Mouse (Mus musculus): Measurements from ENCODE around the gene Timm22. TPM values are rescaled to one million over a fixed set of nuclear protein-coding genes. Genes with fewer than 3 reads are reported as not detected.

Gene Timm22
- total RNA-seq, 2 experiments from 2014 or later, result 38.6 to 46.2 TPM

DNA sequence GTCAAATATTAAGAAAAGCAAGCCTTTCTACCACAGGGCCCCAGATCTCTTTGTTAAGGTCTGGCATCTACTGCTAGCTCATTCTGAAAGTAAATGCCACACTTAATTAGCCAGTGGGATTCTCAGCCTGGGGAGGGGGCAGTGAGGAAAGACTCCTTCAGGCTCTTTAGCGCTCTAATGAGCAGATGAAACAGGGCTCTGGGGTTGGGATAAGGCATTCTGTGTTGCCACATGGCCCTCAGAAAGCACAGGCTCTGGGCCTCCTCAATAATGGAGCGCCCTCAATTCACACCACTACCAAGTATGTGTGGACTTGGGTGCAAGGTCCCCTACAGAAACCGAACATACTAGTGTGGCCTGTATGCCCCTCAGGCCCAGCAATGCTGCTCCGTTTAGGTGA lies 21.7 kb upstream of the Timm22 start:
- DNase-seq, result no peak
- intact Hi-C loops (cut with DNase I; ENCODE audit: low total_unique reads), result no loop called here

DNA sequence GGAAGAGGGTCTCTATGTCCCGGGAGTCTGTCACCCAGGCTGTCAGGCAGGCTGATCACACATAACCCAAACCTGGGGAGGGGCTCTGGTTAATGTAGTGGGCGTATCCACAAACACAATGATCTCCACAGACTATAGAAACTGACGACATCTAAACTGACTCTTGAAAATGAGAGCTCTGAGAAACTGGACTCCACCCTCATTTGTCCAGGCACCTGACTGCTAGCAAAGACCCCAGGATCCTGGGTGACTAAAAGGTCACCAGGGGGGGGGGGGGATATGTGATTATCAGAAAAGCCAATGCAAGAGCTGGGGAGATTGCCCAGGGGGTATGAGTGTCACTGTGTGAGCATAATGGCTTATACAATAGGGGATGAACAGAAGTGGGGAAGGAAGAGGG lies 21.0 kb upstream of the Timm22 start:
- intact Hi-C loops (cut with DNase I; ENCODE audit: low total_unique reads), result no loop called here

DNA sequence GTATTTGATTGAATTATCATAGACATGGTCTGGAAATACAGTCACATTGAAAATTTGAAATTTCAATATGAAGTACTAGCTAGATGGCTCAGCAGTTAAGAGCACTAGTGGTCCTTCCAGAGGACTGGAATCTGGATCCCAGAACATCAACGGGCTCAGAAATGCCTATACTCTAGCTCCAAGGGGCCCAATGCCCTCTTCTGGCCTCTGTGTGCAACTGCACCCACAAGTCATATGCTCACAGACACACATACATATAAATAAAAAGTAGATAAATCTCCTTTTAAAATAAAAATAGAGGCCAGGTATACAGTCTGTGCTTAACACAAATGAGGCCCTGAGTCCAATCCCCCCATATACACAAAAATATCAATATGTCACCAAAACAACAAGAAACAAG lies 19.7 kb upstream of the Timm22 start:
- no peak for DNase-seq
- intact Hi-C loops (cut with DNase I; ENCODE audit: low total_unique reads), result no loop called here

More for the DNA sequence above, 21.0 kb upstream of the Timm22 start:
- DNase-seq, result no peak

DNA sequence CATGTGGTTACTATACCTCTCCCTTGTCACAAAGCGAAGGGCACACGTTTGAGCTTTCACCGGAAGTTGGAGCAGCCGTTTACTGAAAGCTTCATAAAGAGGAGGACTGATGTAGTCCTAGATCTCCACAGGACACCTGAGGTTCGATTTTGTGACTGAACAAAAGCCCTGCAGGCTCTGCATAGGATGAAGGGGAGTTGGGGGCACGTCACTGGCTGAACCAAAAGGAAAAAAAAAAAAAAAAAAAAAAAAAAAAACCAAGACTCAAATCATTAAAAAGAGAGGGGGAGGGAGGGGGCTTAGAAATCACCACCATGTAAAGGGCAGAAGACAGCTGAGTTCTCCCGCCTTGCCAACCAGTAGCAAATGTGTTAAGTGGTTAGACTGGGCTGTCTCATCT lies 18.0 kb upstream of the Timm22 start:
- intact Hi-C loops (cut with DNase I; ENCODE audit: low total_unique reads), result no loop called here
- no peak for DNase-seq

DNA sequence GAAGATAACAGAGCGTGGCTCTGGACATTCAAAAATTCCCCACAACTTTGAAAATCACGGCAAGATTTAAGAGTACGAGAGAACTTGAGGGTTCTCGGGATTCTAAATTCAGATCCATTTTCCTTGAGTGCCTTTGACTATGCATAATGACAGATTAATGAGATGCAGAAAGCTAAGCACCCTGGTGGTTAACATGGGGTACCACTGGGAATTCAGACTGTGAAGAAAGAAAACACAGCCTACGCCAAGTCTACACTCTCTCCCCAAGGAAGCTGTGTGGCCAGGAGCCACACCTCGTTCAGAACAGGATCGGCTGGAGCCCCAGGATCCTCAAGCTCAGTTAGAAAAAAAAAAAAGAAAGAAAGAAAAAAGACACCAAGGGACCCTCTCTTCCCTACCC lies 14.2 kb upstream of the Timm22 start:
- intact Hi-C loops (cut with DNase I; ENCODE audit: low total_unique reads), result no loop called here
- DNase-seq, result no peak

DNA sequence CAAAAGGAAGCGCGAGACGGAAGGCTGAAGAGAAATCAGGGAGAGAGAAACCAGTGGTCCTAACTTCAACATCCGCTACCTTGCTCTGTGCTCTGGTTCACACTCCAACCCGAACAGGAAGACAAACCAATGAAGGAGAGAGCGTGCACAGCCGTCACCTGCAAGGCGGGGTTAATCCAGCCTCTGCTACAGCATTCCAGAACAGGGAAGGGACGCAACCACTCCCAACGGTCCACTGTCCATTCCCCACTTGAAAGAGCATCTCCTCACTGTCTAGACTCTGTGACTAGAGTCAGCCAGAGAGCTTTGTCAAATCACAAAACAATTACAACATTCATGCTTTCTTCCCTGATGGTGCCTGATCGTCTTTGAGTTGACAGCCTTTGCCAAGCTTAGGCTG lies 13.8 kb upstream of the Timm22 start:
- no peak for DNase-seq
- intact Hi-C loops (cut with DNase I; ENCODE audit: low total_unique reads), result no loop called here

DNA sequence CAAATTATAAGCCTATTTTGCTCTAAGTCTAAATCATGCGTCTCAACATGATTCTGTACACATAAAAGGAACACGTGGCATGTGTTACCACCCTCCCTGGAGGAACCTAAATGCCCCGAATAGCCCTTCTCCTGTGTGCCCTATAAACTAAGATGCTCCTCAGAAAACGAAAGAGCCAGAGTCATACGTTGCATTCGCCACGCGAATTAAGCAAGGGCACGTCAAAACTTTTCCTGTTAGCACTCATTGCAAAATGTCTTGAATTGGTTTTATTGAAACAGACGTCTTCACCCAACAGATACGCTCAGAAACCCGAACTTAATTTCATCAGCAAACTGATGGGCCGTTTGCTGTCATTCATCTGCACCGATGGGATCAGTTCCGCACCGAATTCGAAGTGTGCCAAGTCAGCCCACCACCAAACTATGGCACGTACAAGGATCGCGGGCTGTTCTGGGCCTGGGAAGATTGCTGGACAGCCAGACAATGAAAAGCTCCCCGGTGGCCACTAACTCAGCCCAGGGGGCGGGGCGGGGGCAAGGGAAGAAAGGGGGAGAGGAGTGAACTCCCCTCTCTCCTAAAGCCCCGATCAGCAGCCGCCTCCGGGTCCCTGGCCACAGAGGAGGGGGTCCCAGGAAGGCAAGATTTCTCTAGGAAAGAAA lies 9.0 kb upstream of the Timm22 start:
- DNase-seq, result peak; percentile 64
- intact Hi-C loops (cut with DNase I; ENCODE audit: low total_unique reads), result no loop called here

DNA sequence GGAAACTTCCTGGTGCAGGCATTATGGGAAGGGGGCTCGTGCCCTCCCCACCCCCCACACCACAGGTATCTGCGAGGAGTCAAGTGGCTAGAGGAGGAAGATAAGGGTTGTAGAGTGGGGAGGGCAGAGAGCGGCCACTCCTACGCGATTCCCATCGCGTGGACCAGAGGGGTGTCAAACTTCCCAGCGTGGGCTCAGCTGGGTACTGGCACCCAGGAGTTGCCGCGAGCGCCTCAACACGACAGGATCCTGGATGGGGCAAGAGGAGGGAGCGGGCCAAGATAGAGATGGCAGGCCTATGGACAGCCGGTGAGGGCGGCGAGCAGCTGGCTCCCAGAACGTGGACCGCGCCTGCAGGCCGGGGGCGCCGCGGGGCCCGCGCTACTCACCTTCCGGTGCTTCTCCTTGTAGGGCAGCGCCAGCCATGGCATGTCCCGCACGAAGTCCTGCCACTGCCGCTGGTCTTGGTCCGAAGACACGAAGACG lies 8.4 kb upstream of the Timm22 start:
- peak; percentile 67 for DNase-seq
- intact Hi-C loops (cut with DNase I; ENCODE audit: low total_unique reads), result no loop called here

DNA sequence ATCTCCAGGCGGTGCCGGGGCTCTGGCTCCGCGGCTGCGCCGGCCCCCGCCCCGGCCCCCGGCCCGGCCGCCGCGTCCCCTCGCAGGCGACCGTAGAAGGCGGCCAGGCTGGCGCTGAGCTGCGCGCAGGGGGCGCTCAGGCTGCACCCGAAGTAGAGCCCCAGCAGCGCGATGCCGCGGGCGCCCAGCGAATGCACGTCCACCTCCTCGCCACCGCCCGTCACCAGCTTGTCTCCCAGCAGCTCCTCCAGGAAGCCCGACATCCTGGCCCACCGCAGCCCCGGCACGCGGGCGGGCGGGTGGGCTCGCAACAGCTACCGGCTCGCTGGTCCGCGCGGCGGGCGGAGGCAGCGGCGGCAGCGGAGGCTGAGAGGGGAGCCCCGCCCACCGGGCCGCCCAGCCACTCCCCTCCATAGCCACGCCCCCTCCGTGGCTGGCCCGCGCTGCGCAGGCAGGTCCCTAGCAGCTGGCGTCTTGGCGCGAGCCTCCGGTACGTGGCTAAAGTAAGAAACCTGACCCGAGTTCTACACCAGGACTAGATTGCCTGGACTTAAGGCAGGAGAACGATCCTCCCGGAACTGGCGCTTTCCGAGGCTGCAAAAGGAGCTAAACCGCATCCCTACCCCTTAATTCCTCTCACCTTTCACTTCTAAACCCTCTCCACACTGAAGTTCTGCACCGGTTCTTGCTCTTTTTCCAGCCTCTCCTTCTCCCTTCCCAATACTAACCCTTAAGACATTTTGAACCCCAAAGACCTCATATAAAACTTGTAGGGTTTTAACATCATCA lies 7.8 kb upstream of the Timm22 start, which contains the start of gene Nxn:
Gene Nxn (minus strand): TSS at position 343 of the 789 bp plus-strand sequence.
- peak; percentile 96 for DNase-seq
- intact Hi-C loops (cut with DNase I; ENCODE audit: low total_unique reads), result no loop called here

DNA sequence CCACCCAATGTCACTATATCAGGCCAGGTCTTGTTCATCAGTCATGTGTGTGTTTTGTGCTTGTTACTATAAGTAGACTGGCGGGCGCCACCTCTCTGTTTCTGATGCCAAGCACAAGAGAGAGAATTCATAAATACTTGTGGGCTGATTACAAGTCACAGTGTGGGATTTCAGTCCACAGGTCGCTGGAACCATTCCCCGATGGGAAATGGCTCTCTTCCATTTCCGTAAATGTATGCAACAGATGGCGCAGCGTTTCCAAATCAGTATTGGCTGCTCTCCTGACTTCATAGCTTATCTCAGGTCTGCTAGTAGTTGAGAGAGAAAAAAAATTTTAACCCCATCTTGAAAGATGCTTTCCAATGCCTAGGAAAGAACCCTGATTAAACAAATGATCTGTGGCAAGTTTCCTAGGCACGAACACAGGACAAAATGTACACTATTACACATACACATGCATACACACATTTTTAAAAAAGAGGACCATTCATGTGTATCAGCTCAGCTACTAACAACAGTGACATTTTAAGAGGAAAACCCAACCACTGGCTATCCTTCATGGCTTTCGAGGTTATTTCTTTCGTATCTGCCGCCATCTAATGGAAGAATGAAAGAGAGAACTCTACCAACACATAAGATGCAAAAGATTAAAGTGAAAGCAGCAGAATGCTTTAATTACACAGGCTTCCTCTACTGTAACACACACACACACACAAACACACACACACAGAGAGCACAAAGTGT lies 7.0 kb upstream of the Timm22 start:
- intact Hi-C loops (cut with DNase I; ENCODE audit: low total_unique reads), result loop anchor here (5.0 to 10.0 kb wide), 2 partner anchors 132 to 225 kb away; partner anchors contain the start of genes Fam57a and Vps53
- DNase-seq, result peak; percentile 20

DNA sequence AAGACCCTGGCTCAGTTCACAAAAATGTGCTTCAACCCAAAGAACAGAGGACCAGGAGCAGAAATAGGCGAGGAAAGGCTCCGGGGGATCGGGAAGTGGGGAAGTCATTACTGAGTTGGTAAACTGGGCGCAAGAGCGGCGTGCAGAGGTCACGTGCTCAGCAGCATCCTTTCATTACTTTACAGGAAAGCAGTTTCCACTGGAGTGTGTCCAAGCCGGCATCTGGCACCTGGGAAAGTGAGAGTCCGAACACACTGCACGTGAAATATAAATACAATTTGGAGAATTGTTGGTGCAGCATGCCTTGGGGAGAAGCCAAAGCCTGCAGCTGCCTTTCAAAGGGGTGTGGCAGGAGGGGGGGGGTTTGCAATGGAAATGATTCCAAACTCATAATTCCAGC lies 5.4 kb upstream of the Timm22 start:
- intact Hi-C loops (cut with DNase I; ENCODE audit: low total_unique reads), result loop anchor here (5.0 to 10.0 kb wide), 2 partner anchors 134 to 227 kb away; partner anchors contain the start of genes Fam57a and Vps53

DNA sequence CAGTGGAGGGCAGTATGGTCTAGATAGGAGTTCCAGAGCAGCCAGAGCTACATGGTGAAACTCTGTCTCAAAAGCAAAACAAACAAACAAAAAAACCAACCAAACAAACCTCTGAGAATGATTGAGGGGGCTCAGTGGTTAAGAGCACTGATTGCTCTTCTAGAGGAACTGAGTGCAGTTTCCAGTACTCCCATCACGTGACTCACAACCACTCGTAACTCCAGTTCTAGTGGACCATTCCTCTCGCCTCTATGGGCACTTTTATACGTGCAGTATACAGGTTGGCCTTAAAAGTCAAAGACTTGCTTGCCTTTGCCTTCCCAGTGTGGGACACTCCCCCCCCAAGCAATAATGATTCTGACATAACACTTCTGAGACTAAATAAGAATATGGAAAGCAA lies 1.6 kb upstream of the Timm22 start:
- intact Hi-C loops (cut with DNase I; ENCODE audit: low total_unique reads), result loop anchor here (10.0 kb wide), 1 partner anchor 230 kb away; the partner anchor contains the start of genes Fam57a and Vps53

More for the DNA sequence above, 5.4 kb upstream of the Timm22 start:
- peak; percentile 47 for DNase-seq

DNA sequence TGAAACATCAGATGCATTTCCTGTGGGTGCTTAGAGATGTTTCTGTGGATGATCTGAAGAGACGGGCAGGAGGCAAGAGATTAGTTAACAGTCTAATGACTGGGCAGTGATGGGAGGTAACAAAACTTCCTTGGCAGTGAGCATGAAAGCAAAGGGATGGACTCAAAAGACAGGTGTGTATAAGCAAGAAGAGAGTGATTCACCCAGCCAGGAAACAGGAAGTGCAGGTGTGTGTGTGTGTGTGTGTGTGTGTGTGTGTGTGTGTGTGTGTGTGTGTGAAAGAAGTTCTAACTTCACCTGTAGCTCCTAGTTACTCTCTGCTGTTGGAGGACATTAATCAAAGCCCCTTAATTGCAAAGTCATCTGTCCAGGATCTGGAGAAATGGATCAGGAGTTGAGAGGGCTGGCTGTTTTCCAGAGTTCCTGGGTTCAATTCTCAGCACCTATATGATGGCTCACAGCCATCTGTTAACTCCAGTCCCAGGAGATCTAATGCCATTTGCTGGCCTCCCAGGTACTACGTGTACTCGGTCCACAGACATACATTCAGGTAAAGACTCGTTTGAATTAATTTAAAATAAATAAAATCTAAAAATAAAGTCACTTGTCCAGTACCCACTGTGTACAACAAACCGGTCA lies 1.0 kb upstream of the Timm22 start:
- intact Hi-C loops (cut with DNase I; ENCODE audit: low total_unique reads), result loop anchor here (10.0 kb wide), 1 partner anchor 231 kb away; the partner anchor contains the start of genes Fam57a and Vps53
- DNase-seq, result no peak

More for the DNA sequence above, 1.6 kb upstream of the Timm22 start:
- no peak for DNase-seq

DNA sequence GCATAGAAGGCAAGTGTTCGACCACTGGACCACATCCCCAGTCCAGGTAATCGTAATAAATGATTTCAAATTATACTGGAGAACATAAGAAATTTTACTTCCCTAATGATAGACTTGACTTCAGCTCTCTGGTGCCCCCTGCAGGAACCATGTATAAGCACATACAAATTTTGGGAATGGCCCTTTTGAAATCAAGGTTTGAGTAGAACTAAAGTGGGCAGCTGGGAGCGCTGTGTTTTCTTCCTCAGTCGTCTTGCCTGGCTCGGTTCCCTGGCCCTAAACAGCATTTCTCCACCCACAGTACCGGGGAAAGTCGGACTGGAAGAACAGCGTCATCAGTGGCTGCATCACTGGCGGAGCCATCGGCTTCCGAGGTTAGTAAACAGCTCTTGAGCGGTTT lies 4.1 kb downstream of the Timm22 start:
- peak; percentile 57 for DNase-seq
- intact Hi-C loops (cut with DNase I; ENCODE audit: low total_unique reads), result no loop called here

DNA sequence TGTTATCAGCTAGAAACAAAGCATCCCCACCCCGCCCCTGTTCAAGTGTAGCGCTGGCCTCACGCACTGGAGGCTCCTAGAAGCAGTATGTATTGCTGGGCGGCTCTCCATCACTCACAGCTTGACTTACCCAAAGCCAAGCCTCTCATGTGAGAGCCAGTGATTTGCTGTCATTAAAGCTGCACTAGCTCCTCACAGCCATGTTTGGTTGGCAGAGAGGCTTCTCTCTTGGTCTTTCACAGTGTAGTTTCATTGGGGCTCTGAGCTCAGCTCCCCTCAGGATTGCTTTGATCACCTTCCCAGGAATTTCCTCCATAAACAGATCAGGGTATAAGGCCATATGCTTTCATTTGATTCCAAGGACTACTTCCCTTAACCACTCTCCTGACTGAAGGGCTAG lies 6.5 kb downstream of the Timm22 start:
- intact Hi-C loops (cut with DNase I; ENCODE audit: low total_unique reads), result no loop called here
- no peak for DNase-seq

DNA sequence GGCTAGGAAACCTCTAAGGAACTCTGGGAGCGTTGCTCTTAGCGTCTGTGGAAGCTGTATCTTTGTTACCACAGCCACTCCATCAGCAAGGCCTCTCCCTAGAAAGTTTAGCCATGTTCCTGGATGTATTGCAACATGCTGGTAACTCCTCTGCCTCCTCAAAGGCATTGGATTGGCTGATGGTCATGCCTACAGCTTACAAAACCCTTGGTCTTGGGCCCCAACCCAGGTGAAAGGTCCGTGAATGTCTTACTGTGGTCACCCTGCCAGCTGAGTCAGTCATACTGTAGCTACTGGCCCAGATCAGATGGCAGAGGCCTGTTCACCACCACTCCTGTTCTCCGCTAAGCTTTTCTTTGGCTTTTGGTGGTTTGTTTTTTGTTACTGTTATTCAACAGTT lies 8.2 kb downstream of the Timm22 start:
- DNase-seq, result peak; percentile 48
- intact Hi-C loops (cut with DNase I; ENCODE audit: low total_unique reads), result loop anchor here (5.0 kb wide), 1 partner anchor 37 kb away; no protein-coding TSS in a partner anchor

DNA sequence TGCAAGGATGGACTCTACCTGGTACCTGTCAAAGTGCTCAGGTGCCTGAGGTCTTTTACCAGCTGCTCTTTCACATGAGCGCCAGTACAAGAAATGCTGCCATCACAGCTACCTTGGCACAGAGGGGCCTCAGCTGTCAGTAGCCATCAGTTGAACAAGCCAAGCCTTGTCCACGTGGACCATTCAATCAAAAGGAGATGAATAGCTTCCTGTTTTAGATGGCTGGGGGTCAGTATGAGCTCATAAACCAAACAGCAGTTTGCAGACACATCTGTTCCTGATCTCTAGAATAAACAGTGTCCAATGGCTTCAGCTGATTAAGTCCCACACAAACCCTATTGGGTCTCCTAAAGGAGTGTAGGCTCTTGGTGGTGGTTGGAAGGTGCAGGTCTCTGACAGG lies 9.2 kb downstream of the Timm22 start:
- no peak for DNase-seq
- intact Hi-C loops (cut with DNase I; ENCODE audit: low total_unique reads), result loop anchor here (5.0 kb wide), 1 partner anchor 36 kb away; no protein-coding TSS in a partner anchor

DNA sequence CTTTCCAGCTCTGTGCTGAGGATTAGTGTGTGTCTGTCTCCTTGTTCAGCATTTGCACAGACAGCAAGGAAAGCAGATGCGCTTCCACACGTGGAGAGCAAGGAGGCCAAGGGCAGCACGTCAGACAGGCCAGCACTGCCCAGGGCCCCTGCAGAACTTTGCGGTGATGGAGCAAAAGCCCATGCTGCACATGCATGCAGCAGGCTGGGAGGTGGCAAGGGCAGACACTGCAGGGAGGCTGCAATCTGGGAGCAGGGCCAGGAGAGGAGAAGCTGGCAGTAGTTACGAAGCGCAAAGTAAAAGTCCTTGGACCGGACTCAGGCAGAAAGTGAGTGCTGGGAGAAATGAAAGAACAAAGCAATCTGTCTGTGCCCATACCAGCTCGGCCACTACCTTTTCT lies 11.7 kb downstream of the Timm22 start:
- no peak for DNase-seq
- intact Hi-C loops (cut with DNase I; ENCODE audit: low total_unique reads), result loop anchor here (5.0 kb wide), 1 partner anchor 34 kb away; no protein-coding TSS in a partner anchor

DNA sequence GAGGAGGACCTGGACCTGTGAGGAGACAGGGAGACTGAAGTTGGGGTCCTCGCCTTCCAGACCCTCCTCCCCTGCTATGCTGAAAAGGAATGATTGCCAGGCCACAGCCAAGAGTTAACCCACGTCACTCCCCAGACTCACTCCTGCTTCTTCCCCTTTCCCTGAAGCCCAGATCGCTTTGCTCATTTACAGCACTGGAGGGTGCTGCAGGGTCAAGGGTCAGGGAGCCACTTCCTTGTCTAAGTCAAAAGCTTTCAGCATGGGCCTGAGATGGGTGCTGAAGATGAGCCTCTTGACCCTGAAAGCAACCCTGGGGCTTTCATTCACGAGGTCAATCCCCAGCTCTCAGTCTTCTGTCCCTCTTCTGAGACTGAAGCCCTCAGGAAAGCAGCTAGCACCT lies 12.4 kb downstream of the Timm22 start:
- intact Hi-C loops (cut with DNase I; ENCODE audit: low total_unique reads), result loop anchor here (5.0 kb wide), 1 partner anchor 33 kb away; no protein-coding TSS in a partner anchor
- no peak for DNase-seq

All from gastrocnemius, postnatal 14 days (tissue).